Mouse (Mus musculus): Measurements from ENCODE around the gene Bphl. TPM values are rescaled to one million over a fixed set of nuclear protein-coding genes. Genes with fewer than 3 reads are reported as not detected.

Gene Bphl
- total RNA-seq, 2 experiments from 2014 or later = 89.7 to 98.7 TPM

Other genes starting within 250 kb of the Bphl start
- not detected for gene Serpinb6e, start 194.2 kb upstream of the Bphl start, total RNA-seq (2021)
- under 1 TPM in 1 of 2 experiments, not detected in 1; 0.36 TPM for gene Serpinb6c, start 131.9 kb upstream of the Bphl start, total RNA-seq (2021)
- 10 to 100 TPM; 30.1 to 69.5 TPM for gene Nqo2, start 72.9 kb upstream of the Bphl start, total RNA-seq (2021)
- 10 to 100 TPM; 29.9 to 35.4 TPM for gene Ripk1, start 35.2 kb upstream of the Bphl start, total RNA-seq (2021)
- gene Serpinb6a, start 34.8 kb upstream of the Bphl start, total RNA-seq (2021) = 100 to 1,000 TPM; 425 to 528 TPM
- 10 to 100 TPM; 24.6 to 42.9 TPM for gene Tubb2a, start 40.4 kb downstream of the Bphl start, total RNA-seq (2021)
- 1 to 10 TPM; 1.4 to 2.2 TPM for gene Tubb2b, start 92.9 kb downstream of the Bphl start, total RNA-seq (2021)
- gene Psmg4, start 125.4 kb downstream of the Bphl start, total RNA-seq (2021) = 10 to 100 TPM; 33.9 to 41.6 TPM

Data from adrenal gland, postnatal 36 days (tissue).